Mouse (Mus musculus): ENCODE data around the gene Erh.

Gene Erh

GRCm38 (mm10) chr12:80615371-80616257 is 28.5 kb downstream of the Erh start:
- DNase-seq (ENCODE audit: low spot score in 2 of 2), result no peak

- DNase-seq (ENCODE audit: low spot score in 2 of 2), result no peak
Observed at GRCm38 (mm10) chr12:80612113-80612791, 31.9 kb downstream of the Erh start.

GRCm38 (mm10) chr12:80609928-80610327 is 34.2 kb downstream of the Erh start:
- no peak for DNase-seq (ENCODE audit: low spot score in 2 of 2)

- no peak for DNase-seq (ENCODE audit: low spot score in 2 of 2)
Observed at GRCm38 (mm10) chr12:80608576-80608975, 35.6 kb downstream of the Erh start.

- no peak for DNase-seq (ENCODE audit: low spot score in 2 of 2)
Observed at GRCm38 (mm10) chr12:80604218-80604617, 39.9 kb downstream of the Erh start.

GRCm38 (mm10) chr12:80603566-80603965 is 40.6 kb downstream of the Erh start:
- DNase-seq (ENCODE audit: low spot score in 2 of 2), result no peak

GRCm38 (mm10) chr12:80602432-80602831 is 41.7 kb downstream of the Erh start:
- no peak for DNase-seq (ENCODE audit: low spot score in 2 of 2)

GRCm38 (mm10) chr12:80601597-80602269 is 42.4 kb downstream of the Erh start:
- no peak for DNase-seq (ENCODE audit: low spot score in 2 of 2)

GRCm38 (mm10) chr12:80598756-80599155 is 45.4 kb downstream of the Erh start:
- DNase-seq (ENCODE audit: low spot score in 2 of 2), result no peak

- no peak for DNase-seq (ENCODE audit: low spot score in 2 of 2)
Observed at GRCm38 (mm10) chr12:80598236-80598635, 45.9 kb downstream of the Erh start.

- DNase-seq (ENCODE audit: low spot score in 2 of 2), result no peak
Observed at GRCm38 (mm10) chr12:80595968-80596367, 48.2 kb downstream of the Erh start.

- no peak for DNase-seq (ENCODE audit: low spot score in 2 of 2)
Observed at GRCm38 (mm10) chr12:80595566-80595965, 48.6 kb downstream of the Erh start.

GRCm38 (mm10) chr12:80594781-80595180 is 49.4 kb downstream of the Erh start:
- DNase-seq (ENCODE audit: low spot score in 2 of 2), result no peak

GRCm38 (mm10) chr12:80594141-80594540 is 50.0 kb downstream of the Erh start:
- DNase-seq (ENCODE audit: low spot score in 2 of 2), result peak; percentile 22 to 57

GRCm38 (mm10) chr12:80584973-80585372 is 59.2 kb downstream of the Erh start:
- peak in 1 of 2 experiments; percentile 29 for DNase-seq (ENCODE audit: low spot score in 2 of 2)

All from spleen, postnatal 10 days (tissue).